Mouse (Mus musculus): ENCODE data around the gene Olfr703. TPM values are rescaled to one million over a fixed set of nuclear protein-coding genes. Genes with fewer than 3 reads are reported as not detected.

The Olfr703 gene
- polyA plus RNA-seq, 1 experiment, result not detected

- no peaks in the 10 kb centered on the region for H3K36me3 ChIP-seq (ENCODE audit: control insufficient read depth, insufficient read depth)
- no peak within 1 kb of the TSS for H3ac ChIP-seq (ENCODE audit: control insufficient read depth, insufficient read length, low read depth)
- TF ChIP-seq CEBPB (IDR thresholded peaks at IDR 0.05; ENCODE audit: low read depth) (no peak), USF1 (IDR thresholded peaks at IDR 0.05; ENCODE audit: low read depth) (no peak), FOSL1 (IDR thresholded peaks at IDR 0.05; ENCODE audit: insufficient read depth, low read length, poor library complexity, severe bottlenecking) (no peak), MAX (IDR thresholded peaks at IDR 0.05) (no peak), CTCF (IDR thresholded peaks at IDR 0.05; ENCODE audit: control insufficient read depth, insufficient read depth, insufficient read length) (no peak), MYOG (IDR thresholded peaks at IDR 0.05; ENCODE audit: control insufficient read depth, extremely low read depth, insufficient read length) (no peak), MYOD1 (IDR thresholded peaks at IDR 0.05; ENCODE audit: control insufficient read depth, insufficient read length, low read depth) (no peak)
- no peak within 1 kb of the TSS for H3K4me3 ChIP-seq (ENCODE audit: insufficient read depth, poor library complexity, severe bottlenecking)
- H3K79me2 ChIP-seq (ENCODE audit: control insufficient read depth, insufficient read depth), result no peaks in the 10 kb centered on the region
- H3K27me3 ChIP-seq (ENCODE audit: control insufficient read depth, insufficient read depth, insufficient read length), result no peaks in the 10 kb centered on the region
- H3K79me3 ChIP-seq (ENCODE audit: low read depth), result no peaks in the 10 kb centered on the region
Measured at GRCm38 (mm10) chr7:106862885-106863284, 19.7 kb downstream of the Olfr703 start, which contains the start of gene Olfr704. TSS of gene Olfr704 (plus strand) at chr7:106863185.

GRCm38 (mm10) chr7:106876791-106877190, 33.6 kb downstream of the Olfr703 start, which contains the start of gene Olfr705:
TSS of gene Olfr705 (minus strand) at chr7:106876891.
- no peak within 1 kb of the TSS for H3K4me3 ChIP-seq (ENCODE audit: insufficient read depth, poor library complexity, severe bottlenecking)
- no peak within 1 kb of the TSS for H3ac ChIP-seq (ENCODE audit: control insufficient read depth, insufficient read length, low read depth)
- TF ChIP-seq CTCF (IDR thresholded peaks at IDR 0.05; ENCODE audit: control insufficient read depth, insufficient read depth, insufficient read length) (no peak), MYOD1 (IDR thresholded peaks at IDR 0.05; ENCODE audit: control insufficient read depth, insufficient read length, low read depth) (no peak), FOSL1 (IDR thresholded peaks at IDR 0.05; ENCODE audit: insufficient read depth, low read length, poor library complexity, severe bottlenecking) (no peak)
- H3K27me3 ChIP-seq (ENCODE audit: control insufficient read depth, insufficient read depth, insufficient read length), result no peaks in the 10 kb centered on the region
- H3K79me2 ChIP-seq (ENCODE audit: control insufficient read depth, insufficient read depth), result no peaks in the 10 kb centered on the region
- H3K36me3 ChIP-seq (ENCODE audit: control insufficient read depth, insufficient read depth), result no peaks in the 10 kb centered on the region
- no peaks in the 10 kb centered on the region for H3K79me3 ChIP-seq (ENCODE audit: low read depth)

- TF ChIP-seq MYOD1 (IDR thresholded peaks at IDR 0.05; ENCODE audit: control insufficient read depth, insufficient read length, low read depth) (no peak), FOSL1 (IDR thresholded peaks at IDR 0.05; ENCODE audit: insufficient read depth, low read length, poor library complexity, severe bottlenecking) (no peak), MAX (IDR thresholded peaks at IDR 0.05) (no peak)
- no peaks in the 10 kb centered on the region for H3K27me3 ChIP-seq (ENCODE audit: control insufficient read depth, insufficient read depth, insufficient read length)
- H3K79me2 ChIP-seq (ENCODE audit: control insufficient read depth, insufficient read depth), result no peaks in the 10 kb centered on the region
- H3ac ChIP-seq (ENCODE audit: control insufficient read depth, insufficient read length, low read depth), result no peak within 1 kb of the TSS
- no peak within 1 kb of the TSS for H3K4me3 ChIP-seq (ENCODE audit: insufficient read depth, poor library complexity, severe bottlenecking)
- no peaks in the 10 kb centered on the region for H3K79me3 ChIP-seq (ENCODE audit: low read depth)
- H3K36me3 ChIP-seq (ENCODE audit: control insufficient read depth, insufficient read depth), result no peaks in the 10 kb centered on the region
Measured at GRCm38 (mm10) chr7:106888062-106888461, 44.9 kb downstream of the Olfr703 start, which contains the start of gene Olfr706. TSS of gene Olfr706 (minus strand) at chr7:106888162.

Other genes starting within 250 kb of the Olfr703 start
- not detected for gene Olfr693, start 162.8 kb upstream of the Olfr703 start, polyA plus RNA-seq (2012; fragmentation: generic; extraction: Trizol)
- not detected for gene Olfr694, start 151.5 kb upstream of the Olfr703 start, polyA plus RNA-seq (2012; fragmentation: generic; extraction: Trizol)
- gene Olfr695, start 127.0 kb upstream of the Olfr703 start, polyA plus RNA-seq (2012; fragmentation: generic; extraction: Trizol), result not detected
- gene Olfr697, start 100.9 kb upstream of the Olfr703 start, polyA plus RNA-seq (2012; fragmentation: generic; extraction: Trizol), result not detected
- not detected for gene Olfr698, start 88.0 kb upstream of the Olfr703 start, polyA plus RNA-seq (2012; fragmentation: generic; extraction: Trizol)
- not detected for gene Olfr699, start 50.2 kb upstream of the Olfr703 start, polyA plus RNA-seq (2012; fragmentation: generic; extraction: Trizol)
- gene Olfr700, start 34.5 kb upstream of the Olfr703 start, polyA plus RNA-seq (2012; fragmentation: generic; extraction: Trizol), result not detected
- gene Olfr701, start 29.2 kb upstream of the Olfr703 start, polyA plus RNA-seq (2012; fragmentation: generic; extraction: Trizol), result not detected
- gene Olfr702, start 9.5 kb upstream of the Olfr703 start, polyA plus RNA-seq (2012; fragmentation: generic; extraction: Trizol), result not detected
- gene Olfr704, start 19.8 kb downstream of the Olfr703 start, polyA plus RNA-seq (2012; fragmentation: generic; extraction: Trizol), result not detected
- not detected for gene Olfr705, start 33.5 kb downstream of the Olfr703 start, polyA plus RNA-seq (2012; fragmentation: generic; extraction: Trizol)
- not detected for gene Olfr706, start 44.8 kb downstream of the Olfr703 start, polyA plus RNA-seq (2012; fragmentation: generic; extraction: Trizol)
- gene Olfr707, start 57.9 kb downstream of the Olfr703 start, polyA plus RNA-seq (2012; fragmentation: generic; extraction: Trizol), result not detected
- not detected for gene Olfr1532-ps1, start 64.6 kb downstream of the Olfr703 start, polyA plus RNA-seq (2012; fragmentation: generic; extraction: Trizol)
- not detected for gene Olfr709-ps1, start 88.9 kb downstream of the Olfr703 start, polyA plus RNA-seq (2012; fragmentation: generic; extraction: Trizol)
- not detected for gene Olfr710, start 105.0 kb downstream of the Olfr703 start, polyA plus RNA-seq (2012; fragmentation: generic; extraction: Trizol)
- gene Olfr6, start 120.6 kb downstream of the Olfr703 start, polyA plus RNA-seq (2012; fragmentation: generic; extraction: Trizol), result not detected
- not detected for gene Olfr711, start 132.1 kb downstream of the Olfr703 start, polyA plus RNA-seq (2012; fragmentation: generic; extraction: Trizol)
- not detected for gene Olfr2, start 162.7 kb downstream of the Olfr703 start, polyA plus RNA-seq (2012; fragmentation: generic; extraction: Trizol)
- not detected for gene Olfr713, start 187.8 kb downstream of the Olfr703 start, polyA plus RNA-seq (2012; fragmentation: generic; extraction: Trizol)
- not detected for gene Olfr714, start 227.6 kb downstream of the Olfr703 start, polyA plus RNA-seq (2012; fragmentation: generic; extraction: Trizol)
- not detected for gene Olfr17, start 249.9 kb downstream of the Olfr703 start, polyA plus RNA-seq (2012; fragmentation: generic; extraction: Trizol)